In the genomic region with DNA sequence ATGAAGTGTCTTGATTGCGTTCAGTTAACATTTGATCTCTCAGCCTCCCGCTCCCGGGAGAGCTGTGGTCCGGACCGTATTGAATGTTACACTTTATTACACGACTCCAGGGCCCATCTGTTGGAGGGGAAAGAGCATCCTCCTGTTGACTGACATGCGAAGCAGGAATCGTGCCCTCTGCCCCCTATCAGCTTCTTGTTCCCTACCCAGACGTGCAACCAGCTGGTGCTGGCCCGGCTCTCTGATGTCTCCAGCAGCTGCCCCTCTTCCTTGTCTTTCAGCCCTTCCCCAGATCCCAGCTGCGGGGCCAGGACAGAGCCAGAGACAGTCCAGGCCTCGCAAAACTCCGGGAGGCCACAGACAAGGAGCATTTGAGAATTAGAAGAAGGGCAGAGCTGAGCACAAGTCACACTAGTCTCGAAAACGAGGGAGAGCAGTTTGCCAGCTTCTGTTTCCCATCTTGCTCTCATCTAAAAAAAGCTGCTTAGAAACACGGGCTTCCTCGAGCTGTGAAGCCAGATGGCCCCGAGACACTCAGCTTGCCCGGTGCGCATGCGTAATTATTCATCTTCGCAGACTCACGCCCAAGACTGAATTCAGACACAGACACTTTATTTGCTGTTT, we compare ENCODE assay signal across 8 mouse cellular contexts. TPM values are rescaled to one million over a fixed set of nuclear protein-coding genes. Genes with fewer than 3 reads are reported as not detected.
A peak's percentile ranks its signal among the peaks of the same experiment; 100 is the strongest.
DNase-seq lines count a peak whose midpoint lies in the region; ATAC-seq and TF ChIP-seq lines count a peak whose summit lies in the region.

No protein-coding gene starts in this region.

- no peak for TF ChIP-seq EP300 in heart, adult 2 months (IDR thresholded peaks at IDR 0.05; ENCODE audit: insufficient read depth, low read depth, low read length)

- peaks cover 4% of the 10 kb centered on the region in 2 experiments; a peak in 2 of 4 replicates for H3K4me1 ChIP-seq in heart, embryonic 14.5 days (ENCODE audit: control insufficient read depth in 2 of 2, insufficient read depth in 2 of 2, low read length in 2 of 2)
- H3K4me1 ChIP-seq in heart, adult 2 months (ENCODE audit: control insufficient read depth, insufficient read depth, low read length): no peaks in the 10 kb centered on the region
- peaks cover 13% of the 10 kb centered on the region; the same call in 1 of the 2 replicates for H3K4me1 ChIP-seq in forebrain, embryonic 10.5 days
- H3K4me1 ChIP-seq in kidney, postnatal 0 days (replicated peaks; ENCODE audit: insufficient read depth, low read length): no peaks in the 10 kb centered on the region
- H3K4me1 ChIP-seq in limb, embryonic 14.5 days (ENCODE audit: control insufficient read depth, insufficient read depth, low read length): peaks cover 6% of the 10 kb centered on the region; the same call in 1 of the 2 replicates
- H3K4me1 ChIP-seq in neural tube, embryonic 14.5 days (ENCODE audit: control insufficient read depth, insufficient read depth, low read length): peaks cover 13% of the 10 kb centered on the region

- no peak for DNase-seq in heart, adult 2 months
- peak; percentile 30 for DNase-seq in forebrain, embryonic 10.5 days (ENCODE audit: extremely low spot score, low spot score)
- DNase-seq in kidney, postnatal 0 days (ENCODE audit: low spot score): peak; percentile 64
- DNase-seq in limb, embryonic 14.5 days (ENCODE audit: low spot score): peak; percentile 55
- DNase-seq in ovary, postnatal 14 days (ENCODE audit: low spot score): no peak
- no peak for DNase-seq in thymus, postnatal 0 days (ENCODE audit: low spot score)

- intact Hi-C loops in heart, adult 2 months (cut with DNase I): no loop called here

- H3K4me3 ChIP-seq in heart, embryonic 14.5 days (ENCODE audit: control insufficient read depth in 1 of 2, insufficient read depth in 1 of 2, low read depth in 1 of 2, low read length in 2 of 2): no peak overlapping the region
- no peak overlapping the region for H3K4me3 ChIP-seq in heart, adult 2 months
- no peak overlapping the region for H3K4me3 ChIP-seq in forebrain, embryonic 10.5 days
- H3K4me3 ChIP-seq in kidney, postnatal 0 days (replicated peaks; ENCODE audit: low read depth, low read length): no peak overlapping the region
- no peak overlapping the region for H3K4me3 ChIP-seq in limb, embryonic 14.5 days (replicated peaks; ENCODE audit: low read length)
- H3K4me3 ChIP-seq in neural tube, embryonic 14.5 days (ENCODE audit: low read depth, low read length): no peak overlapping the region

- peak overlapping the region; percentile 16; the same call in 1 of the 2 replicates for H3K9ac ChIP-seq in heart, embryonic 14.5 days (ENCODE audit: low read length)
- no peak overlapping the region for H3K9ac ChIP-seq in heart, adult 2 months (ENCODE audit: low read depth, low read length)
- no peak overlapping the region for H3K9ac ChIP-seq in kidney, postnatal 0 days (ENCODE audit: low read depth, low read length)
- no peak overlapping the region for H3K9ac ChIP-seq in limb, embryonic 14.5 days (ENCODE audit: low read depth, low read length, severe bottlenecking)
- 0 out of 2 replicates have a peak overlapping the region, but pooled peaks have one; percentile 4 for H3K9ac ChIP-seq in neural tube, embryonic 14.5 days (replicated peaks; ENCODE audit: low read depth, low read length)

- no peak for ATAC-seq in heart, embryonic 14.5 days (ENCODE audit: insufficient number of reproducible peaks, insufficient read depth, low FRiP score, low read depth)
- no peak for ATAC-seq in kidney, postnatal 0 days (replicated peaks; ENCODE audit: low FRiP score, low read depth)
- peak; percentile 73 for ATAC-seq in limb, embryonic 14.5 days (ENCODE audit: low FRiP score, low read depth)
- ATAC-seq in neural tube, embryonic 14.5 days (ENCODE audit: low read depth): peak; percentile 58

- H3K27me3 ChIP-seq in heart, embryonic 14.5 days (ENCODE audit: control insufficient read depth, insufficient read depth, low read length): no peaks in the 10 kb centered on the region
- no peaks in the 10 kb centered on the region for H3K27me3 ChIP-seq in heart, adult 2 months (ENCODE audit: control insufficient read depth, insufficient read depth, low read length)
- H3K27me3 ChIP-seq in forebrain, embryonic 10.5 days (ENCODE audit: poor library complexity, severe bottlenecking): no peaks in the 10 kb centered on the region
- H3K27me3 ChIP-seq in kidney, postnatal 0 days (ENCODE audit: insufficient read depth, low read length): no peaks in the 10 kb centered on the region
- H3K27me3 ChIP-seq in limb, embryonic 14.5 days (ENCODE audit: control insufficient read depth, insufficient read depth, low read length): no peaks in the 10 kb centered on the region
- no peaks in the 10 kb centered on the region for H3K27me3 ChIP-seq in neural tube, embryonic 14.5 days (ENCODE audit: control insufficient read depth, insufficient read depth, low read length)

- 39% methylated on average over 23 of the region's 23 CpGs for WGBS in heart, embryonic 14.5 days
- 49% methylated on average over 23 of the region's 23 CpGs for WGBS in heart, adult 2 months
- WGBS in forebrain, embryonic 10.5 days: 71% methylated on average over 23 of the region's 23 CpGs
- 19% methylated on average over 23 of the region's 23 CpGs for whole genome bisulfite sequencing in kidney, postnatal 0 days
- WGBS in limb, embryonic 14.5 days: 18% methylated on average over 23 of the region's 23 CpGs
- 11% methylated on average over 23 of the region's 23 CpGs for WGBS in neural tube, embryonic 14.5 days

- H3K36me3 ChIP-seq in heart, embryonic 14.5 days (ENCODE audit: control insufficient read depth, insufficient read depth, low read length): peaks cover 9% of the 10 kb centered on the region; the same call in 1 of the 2 replicates
- no peaks in the 10 kb centered on the region for H3K36me3 ChIP-seq in heart, adult 2 months (ENCODE audit: control insufficient read depth, insufficient read depth, low read length)
- no peaks in the 10 kb centered on the region for H3K36me3 ChIP-seq in forebrain, embryonic 10.5 days (replicated peaks)
- H3K36me3 ChIP-seq in kidney, postnatal 0 days (ENCODE audit: insufficient read depth, low read length): no peaks in the 10 kb centered on the region
- H3K36me3 ChIP-seq in limb, embryonic 14.5 days (ENCODE audit: control insufficient read depth, insufficient read depth, low read length): peaks cover 8% of the 10 kb centered on the region
- H3K36me3 ChIP-seq in neural tube, embryonic 14.5 days (ENCODE audit: control insufficient read depth, insufficient read depth, low read length): no peaks in the 10 kb centered on the region

- no peaks in the 10 kb centered on the region for H3K9me3 ChIP-seq in heart, embryonic 14.5 days (ENCODE audit: control insufficient read depth, low read length)
- H3K9me3 ChIP-seq in forebrain, embryonic 10.5 days: no peaks in the 10 kb centered on the region
- H3K9me3 ChIP-seq in kidney, postnatal 0 days (replicated peaks; ENCODE audit: low read length): no peaks in the 10 kb centered on the region
- H3K9me3 ChIP-seq in limb, embryonic 14.5 days (ENCODE audit: control insufficient read depth, low read length): no peaks in the 10 kb centered on the region
- no peaks in the 10 kb centered on the region for H3K9me3 ChIP-seq in neural tube, embryonic 14.5 days (ENCODE audit: control insufficient read depth, low read length)

- no peak for TF ChIP-seq POLR2A in heart, adult 2 months (IDR thresholded peaks at IDR 0.05; ENCODE audit: insufficient read depth, low read depth, low read length)
- no peak for TF ChIP-seq POLR2A in limb, embryonic 14.5 days (IDR thresholded peaks at IDR 0.05; ENCODE audit: borderline replicate concordance, extremely low read depth, insufficient read depth, insufficient read length)

- no peak overlapping the region for H3K27ac ChIP-seq in heart, embryonic 14.5 days (replicated peaks in 1 of 2; ENCODE audit: control insufficient read depth in 1 of 2, insufficient read depth in 1 of 2, low read depth in 2 of 2, low read length in 2 of 2)
- no peak overlapping the region for H3K27ac ChIP-seq in heart, adult 2 months
- H3K27ac ChIP-seq in forebrain, embryonic 10.5 days: peak overlapping the region; percentile 69
- no peak overlapping the region for H3K27ac ChIP-seq in kidney, postnatal 0 days
- no peak overlapping the region for H3K27ac ChIP-seq in limb, embryonic 14.5 days (replicated peaks; ENCODE audit: low read depth, low read length)
- H3K27ac ChIP-seq in neural tube, embryonic 14.5 days (ENCODE audit: low read depth, low read length): peak overlapping the region; percentile 87

- H3K79me2 ChIP-seq in heart, adult 2 months (replicated peaks; ENCODE audit: control insufficient read depth, insufficient read depth, low read length): no peaks in the 10 kb centered on the region

- peak overlapping the region; percentile 26 for H3K4me2 ChIP-seq in heart, embryonic 14.5 days (ENCODE audit: low read length)
- H3K4me2 ChIP-seq in kidney, postnatal 0 days (ENCODE audit: low read length): 0 out of 2 replicates have a peak overlapping the region, but pooled peaks have one; percentile 14
- H3K4me2 ChIP-seq in limb, embryonic 14.5 days (replicated peaks; ENCODE audit: low read depth, low read length, severe bottlenecking): no peak overlapping the region; the same call in 1 of the 2 replicates
- no peak overlapping the region for H3K4me2 ChIP-seq in neural tube, embryonic 14.5 days (ENCODE audit: low read depth, low read length)

- no peak for TF ChIP-seq CTCF in heart, adult 2 months (IDR thresholded peaks at IDR 0.05)
- TF ChIP-seq CTCF in kidney, postnatal 0 days (IDR thresholded peaks at IDR 0.05; ENCODE audit: low read depth): no peak

RNA-seq across cellular contexts. Expression of gene Pafah2, which starts 34.4 kb away (rescaled TPM):
- polyA plus RNA-seq in heart, embryonic 14.5 days (2014; fragmentation: Nextera tagmentation; extraction: Ambion mirVana): 11.1 and 12.8 TPM in 2 replicates
- 10 to 100 TPM in 1 of 2 experiments, 1 to 10 TPM in 1; 6.4 to 11.0 TPM for total RNA-seq in heart, adult 2 months (2021)
- 11.7 and 17.8 TPM in 2 replicates for polyA plus RNA-seq in heart, adult 2 months (2012; rRNA removed)
- 6.3 and 6.4 TPM in 2 replicates for polyA plus RNA-seq in forebrain, embryonic 10.5 days (2016; fragmentation: Nextera tagmentation; extraction: Ambion mirVana)
- polyA plus RNA-seq in kidney, postnatal 0 days (2015; fragmentation: Nextera tagmentation; extraction: Ambion mirVana): 22.7 and 24.4 TPM in 2 replicates
- 25.9 and 30.2 TPM in 2 replicates for polyA plus RNA-seq in limb, embryonic 14.5 days (2012; rRNA removed)
- 14.3 and 17.1 TPM in 2 replicates for polyA plus RNA-seq in limb, embryonic 14.5 days (2014; fragmentation: Nextera tagmentation; extraction: Ambion mirVana)
- polyA plus RNA-seq in neural tube, embryonic 14.5 days (2014; fragmentation: Nextera tagmentation; extraction: Ambion mirVana): 7.7 and 7.8 TPM in 2 replicates
- polyA plus RNA-seq in thymus, postnatal 0 days (2015; fragmentation: Nextera tagmentation; extraction: Ambion mirVana): 4.6 and 5.3 TPM in 2 replicates

RNA-seq across cellular contexts. Expression of gene Stmn1, which starts 37.6 kb away (rescaled TPM):
- 933 and 977 TPM in 2 replicates for polyA plus RNA-seq in heart, embryonic 14.5 days (2014; fragmentation: Nextera tagmentation; extraction: Ambion mirVana)
- total RNA-seq in heart, adult 2 months (2021): 10 to 100 TPM; 20.1 to 23.0 TPM
- polyA plus RNA-seq in heart, adult 2 months (2012; rRNA removed): 7.2 and 10.9 TPM in 2 replicates
- 2,040 and 2,174 TPM in 2 replicates for polyA plus RNA-seq in forebrain, embryonic 10.5 days (2016; fragmentation: Nextera tagmentation; extraction: Ambion mirVana)
- polyA plus RNA-seq in kidney, postnatal 0 days (2015; fragmentation: Nextera tagmentation; extraction: Ambion mirVana): 926 and 1,019 TPM in 2 replicates
- polyA plus RNA-seq in limb, embryonic 14.5 days (2012; rRNA removed): 246 and 428 TPM in 2 replicates
- 1,273 and 1,449 TPM in 2 replicates for polyA plus RNA-seq in limb, embryonic 14.5 days (2014; fragmentation: Nextera tagmentation; extraction: Ambion mirVana)
- 5,364 and 5,581 TPM in 2 replicates for polyA plus RNA-seq in neural tube, embryonic 14.5 days (2014; fragmentation: Nextera tagmentation; extraction: Ambion mirVana)
- 1,989 and 2,008 TPM in 2 replicates for polyA plus RNA-seq in thymus, postnatal 0 days (2015; fragmentation: Nextera tagmentation; extraction: Ambion mirVana)

RNA-seq across cellular contexts. Expression of gene Extl1, which starts 46.8 kb away (rescaled TPM):
- 2.8 and 2.9 TPM in 2 replicates for polyA plus RNA-seq in heart, embryonic 14.5 days (2014; fragmentation: Nextera tagmentation; extraction: Ambion mirVana)
- total RNA-seq in heart, adult 2 months (2021): 10 to 100 TPM; 18.0 to 19.6 TPM
- 23.7 and 24.4 TPM in 2 replicates for polyA plus RNA-seq in heart, adult 2 months (2012; rRNA removed)
- 0.22 and 0.27 TPM in 2 replicates for polyA plus RNA-seq in forebrain, embryonic 10.5 days (2016; fragmentation: Nextera tagmentation; extraction: Ambion mirVana)
- 0.70 and 0.86 TPM in 2 replicates for polyA plus RNA-seq in kidney, postnatal 0 days (2015; fragmentation: Nextera tagmentation; extraction: Ambion mirVana)
- 10.0 and 14.2 TPM in 2 replicates for polyA plus RNA-seq in limb, embryonic 14.5 days (2012; rRNA removed)
- polyA plus RNA-seq in limb, embryonic 14.5 days (2014; fragmentation: Nextera tagmentation; extraction: Ambion mirVana): 7.2 TPM in 2 replicates
- polyA plus RNA-seq in neural tube, embryonic 14.5 days (2014; fragmentation: Nextera tagmentation; extraction: Ambion mirVana): 0.31 and 0.53 TPM in 2 replicates
- 2.9 and 3.3 TPM in 2 replicates for polyA plus RNA-seq in thymus, postnatal 0 days (2015; fragmentation: Nextera tagmentation; extraction: Ambion mirVana)

Comparison
In these comparisons a context has a peak if more than half of its experiments do, and no peak if none do; other contexts are left out.
1. H3K9ac ChIP-seq: peak in heart, embryonic 14.5 days (single experiment) and neural tube, embryonic 14.5 days (single experiment); none in heart, adult 2 months (single experiment), kidney, postnatal 0 days (single experiment) and limb, embryonic 14.5 days (single experiment).
2. RNA of gene Stmn1, which starts 37.6 kb away (polyA plus RNA-seq): 5,364 to 5,581 TPM in neural tube, embryonic 14.5 days, 2,040 to 2,174 TPM in forebrain, embryonic 10.5 days, 1,989 to 2,008 TPM in thymus, postnatal 0 days, 246 to 1,449 TPM in limb, embryonic 14.5 days, 933 to 977 TPM in heart, embryonic 14.5 days and 926 to 1,019 TPM in kidney, postnatal 0 days; 7.2 to 10.9 TPM in heart, adult 2 months; every median in the first group is over 10 times any median in the second.
3. ATAC-seq: peak in limb, embryonic 14.5 days (single experiment) and neural tube, embryonic 14.5 days (single experiment); none in heart, embryonic 14.5 days (single experiment) and kidney, postnatal 0 days (single experiment).
4. H3K27ac ChIP-seq: peak in forebrain, embryonic 10.5 days (single experiment) and neural tube, embryonic 14.5 days (single experiment); none in heart, embryonic 14.5 days (0 of 2), heart, adult 2 months (single experiment), kidney, postnatal 0 days (single experiment) and limb, embryonic 14.5 days (single experiment).
5. H3K4me2 ChIP-seq: peak in heart, embryonic 14.5 days (single experiment) and kidney, postnatal 0 days (single experiment); none in limb, embryonic 14.5 days (single experiment) and neural tube, embryonic 14.5 days (single experiment).
6. DNase-seq: peak in forebrain, embryonic 10.5 days (single experiment), kidney, postnatal 0 days (single experiment) and limb, embryonic 14.5 days (single experiment); none in heart, adult 2 months (0 of 2), ovary, postnatal 14 days (single experiment) and thymus, postnatal 0 days (single experiment).